Mouse (Mus musculus): ENCODE results near the gene Gm20517. TPM values are rescaled to one million over a fixed set of nuclear protein-coding genes. Genes with fewer than 3 reads are reported as not detected.
A peak's percentile ranks its signal among the peaks of the same experiment; 100 is the strongest.

Gm20517 gene
- total RNA-seq, 2 experiments from 2014 or later: 4.5 to 7.8 TPM

DNA sequence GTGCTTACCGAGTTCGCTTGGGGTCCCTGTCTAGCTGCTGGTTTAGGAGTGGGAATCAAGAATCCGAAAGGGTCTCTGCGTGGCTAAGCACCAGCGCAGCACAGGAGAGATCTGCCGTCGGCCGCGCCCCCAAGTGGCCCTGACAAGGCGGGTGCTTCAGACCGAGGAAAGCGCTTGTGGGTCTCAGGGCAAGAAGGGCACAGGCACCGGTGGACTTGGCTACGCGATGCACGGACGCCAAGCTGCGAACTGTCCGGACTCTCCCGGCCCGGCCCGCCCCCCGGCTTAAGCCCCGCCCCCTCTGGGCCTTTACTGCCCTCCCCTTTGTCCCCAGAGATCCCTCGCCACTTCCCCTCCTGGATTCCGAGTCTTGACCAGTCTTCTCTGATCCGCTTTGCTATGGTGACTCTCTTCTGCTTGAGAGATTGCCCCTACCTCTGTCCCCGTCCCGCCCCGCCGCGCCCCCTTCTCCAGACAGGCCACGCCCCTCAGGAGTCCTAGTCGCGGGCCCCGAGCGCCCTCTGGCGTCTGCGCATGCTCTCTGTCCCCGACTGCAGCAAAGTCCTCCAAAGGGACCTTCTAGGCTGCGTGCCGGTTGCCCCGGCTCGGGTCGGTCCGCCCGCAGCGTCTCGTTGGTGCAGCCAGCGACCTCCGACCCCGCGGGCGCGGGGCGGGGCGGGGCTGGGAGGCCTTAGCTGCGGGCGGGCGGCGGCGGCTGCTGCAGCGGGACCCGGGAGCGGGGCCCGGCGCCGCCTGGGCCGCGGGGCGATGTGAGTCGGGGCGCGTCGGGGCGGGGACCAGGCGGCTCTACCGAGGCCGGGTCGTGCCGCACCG lies 83.3 kb downstream of the Gm20517 start, which contains the start of gene Prickle4:
Gene Prickle4 (minus strand): TSS at position 234 of the 834 bp plus-strand sequence.
- peak; percentile 96 for DNase-seq (ENCODE audit: low spot score in 2 of 2)
- intact Hi-C loops (cut with DNase I): no loop called here

DNA sequence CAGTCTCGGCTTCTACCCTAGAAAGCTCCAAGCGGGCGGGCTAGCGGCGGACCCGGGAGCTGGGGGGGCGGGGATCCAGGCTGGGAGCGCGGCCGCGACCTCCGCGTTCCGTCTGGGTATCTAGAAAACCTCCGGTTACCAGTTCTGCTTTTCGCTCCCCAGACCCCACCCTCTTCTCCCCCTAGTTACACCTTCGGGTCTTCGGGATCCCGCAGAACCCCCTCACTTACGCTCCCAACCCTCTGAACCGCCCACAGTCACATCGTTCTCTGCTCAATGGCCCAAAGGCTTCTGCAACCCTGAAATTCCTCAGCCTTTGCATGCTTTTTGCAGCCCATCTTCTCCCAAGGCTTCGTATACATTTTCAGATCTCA lies 83.9 kb downstream of the Gm20517 start:
- intact Hi-C loops (cut with DNase I): no loop called here
- no peak for DNase-seq (ENCODE audit: low spot score in 2 of 2)

DNA sequence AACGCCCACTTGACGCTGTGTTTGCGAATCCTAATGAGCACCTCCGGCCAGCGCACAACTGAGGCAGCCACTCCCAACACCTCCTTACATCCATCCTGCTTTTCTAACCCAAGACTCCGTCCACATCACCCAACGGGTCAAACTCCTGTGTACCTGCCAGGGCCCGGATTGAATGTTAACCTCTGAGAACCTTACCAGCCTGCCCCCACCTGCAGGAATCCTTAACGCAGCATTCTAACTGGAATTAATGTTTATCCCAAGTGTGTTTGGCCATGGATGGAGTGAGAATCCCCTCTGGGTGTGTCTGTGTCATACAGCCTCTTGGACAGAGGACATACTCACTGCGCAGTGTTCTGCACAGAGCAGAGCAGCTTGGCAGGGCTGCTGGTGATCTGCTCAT lies 86.8 kb downstream of the Gm20517 start:
- no peak for DNase-seq (ENCODE audit: low spot score in 2 of 2)
- intact Hi-C loops (cut with DNase I): no loop called here

DNA sequence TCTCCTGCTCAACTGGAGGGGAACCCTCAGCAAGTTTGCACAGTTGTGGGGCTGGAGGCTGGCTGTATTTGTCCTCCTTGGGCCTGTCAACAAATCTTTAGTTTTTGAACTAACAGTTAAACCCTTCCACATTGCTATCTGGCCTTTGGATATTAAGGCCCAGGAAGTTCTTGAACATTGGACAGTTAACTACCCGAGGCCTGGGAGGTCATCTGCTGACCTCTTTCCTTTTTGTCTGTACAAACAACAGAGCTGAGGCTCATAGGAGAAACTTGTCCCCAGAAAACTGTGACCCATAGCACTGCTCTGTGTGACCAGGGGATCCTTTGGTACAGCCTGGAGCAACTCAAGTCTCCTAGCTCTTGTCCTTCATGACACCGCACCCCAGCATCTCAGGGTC lies 87.7 kb downstream of the Gm20517 start:
- intact Hi-C loops (cut with DNase I): no loop called here
- no peak for DNase-seq (ENCODE audit: low spot score in 2 of 2)

DNA sequence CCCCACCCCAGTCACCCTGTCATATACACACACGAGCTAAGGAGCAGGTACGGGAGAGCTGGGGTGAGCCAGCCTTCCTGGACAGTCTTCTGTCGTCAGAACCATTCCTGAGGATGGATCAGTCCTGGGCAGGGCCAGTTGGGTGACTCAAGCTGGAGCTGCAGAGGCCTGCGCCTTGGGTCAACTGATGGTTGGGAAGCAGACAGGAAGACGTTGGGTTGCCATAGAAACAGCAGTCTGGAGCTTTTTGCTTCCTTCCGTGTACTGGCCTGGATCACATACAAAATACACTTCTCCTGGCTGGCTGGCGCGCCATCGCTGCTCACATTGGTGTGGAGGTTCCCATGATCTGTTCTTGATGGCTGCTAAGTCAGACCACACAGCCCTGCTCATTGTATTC lies 90.4 kb downstream of the Gm20517 start:
- no peak for DNase-seq (ENCODE audit: low spot score in 2 of 2)
- intact Hi-C loops (cut with DNase I): no loop called here

DNA sequence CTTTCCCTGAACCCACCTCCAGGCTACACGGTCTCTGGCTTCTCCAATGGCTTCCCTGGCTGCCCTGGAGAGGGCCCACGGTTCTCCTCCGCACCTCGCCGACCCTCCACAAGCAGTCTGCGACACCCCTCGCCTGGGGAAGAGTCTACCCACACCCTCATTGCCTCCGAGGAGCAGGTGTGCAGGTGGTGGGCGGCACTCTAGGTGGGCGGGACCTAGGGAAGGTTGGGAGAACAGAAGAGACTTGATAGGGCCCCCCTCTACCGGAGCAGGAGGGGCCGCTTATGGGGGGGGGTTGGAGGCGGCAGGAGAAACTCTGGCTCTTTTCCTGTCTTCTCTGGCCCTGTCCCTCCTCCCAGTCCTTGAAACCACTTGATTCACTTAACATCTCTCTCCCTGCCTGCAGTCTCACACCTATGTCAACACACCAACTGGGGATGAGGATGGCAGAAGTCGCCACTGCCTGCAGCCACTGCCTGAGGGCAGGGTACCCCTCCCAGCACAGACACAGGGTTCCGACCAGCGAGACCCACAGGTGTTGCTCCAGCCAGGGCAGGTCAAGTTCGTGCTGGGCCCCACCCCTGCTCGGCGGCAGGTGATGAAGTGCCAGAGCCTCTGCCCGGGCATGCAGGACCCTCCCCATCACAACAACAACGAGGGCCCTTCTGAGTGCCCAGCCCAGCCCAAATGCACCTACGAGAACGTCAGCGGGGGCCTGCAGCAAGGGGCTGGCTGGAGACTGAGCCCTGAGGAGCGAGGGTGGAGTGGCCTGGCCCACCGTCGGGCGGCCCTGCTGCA lies 91.4 kb downstream of the Gm20517 start:
- intact Hi-C loops (cut with DNase I): no loop called here
- DNase-seq (ENCODE audit: low spot score in 2 of 2): no peak

DNA sequence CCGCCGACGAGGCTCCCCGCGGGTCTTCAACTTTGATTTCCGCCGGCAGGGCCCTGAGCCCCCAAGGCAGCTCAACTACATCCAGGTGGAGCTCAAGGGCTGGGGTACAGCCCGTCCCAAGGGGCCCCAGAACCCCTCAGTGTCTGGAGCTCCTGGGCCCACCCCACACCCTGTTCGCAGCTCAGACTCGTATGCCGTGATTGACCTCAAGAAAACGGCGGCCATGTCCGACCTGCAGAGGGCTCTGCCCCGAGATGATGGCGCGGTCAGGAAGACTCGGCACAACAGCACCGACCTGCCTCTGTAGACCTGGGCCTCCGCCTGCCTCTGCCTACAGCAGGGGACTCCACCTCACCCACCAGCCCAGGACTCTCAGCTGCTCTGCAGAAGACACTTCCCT lies 92.2 kb downstream of the Gm20517 start:
- intact Hi-C loops (cut with DNase I): no loop called here
- DNase-seq (ENCODE audit: low spot score in 2 of 2): no peak

DNA sequence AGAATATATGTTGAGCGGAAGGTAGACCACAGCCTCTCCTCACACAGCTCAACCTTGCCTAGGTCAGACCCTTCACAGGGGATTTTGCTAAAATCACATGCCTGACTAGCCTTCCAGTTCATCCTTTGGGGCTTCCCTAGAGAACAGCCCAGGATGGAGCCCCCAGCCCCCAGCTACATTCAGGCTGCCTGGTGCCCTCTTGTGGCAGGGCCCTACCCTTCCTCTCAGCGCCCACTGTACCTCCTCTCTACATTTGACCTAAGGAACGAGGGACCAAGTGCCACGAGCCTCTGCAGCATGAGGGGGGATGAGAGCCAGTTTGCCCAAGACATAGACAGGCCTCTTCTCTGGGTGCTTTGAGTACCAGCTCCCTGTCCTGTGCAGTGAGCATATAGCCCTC lies 93.3 kb downstream of the Gm20517 start:
- no peak for DNase-seq (ENCODE audit: low spot score in 2 of 2)
- intact Hi-C loops (cut with DNase I): no loop called here

DNA sequence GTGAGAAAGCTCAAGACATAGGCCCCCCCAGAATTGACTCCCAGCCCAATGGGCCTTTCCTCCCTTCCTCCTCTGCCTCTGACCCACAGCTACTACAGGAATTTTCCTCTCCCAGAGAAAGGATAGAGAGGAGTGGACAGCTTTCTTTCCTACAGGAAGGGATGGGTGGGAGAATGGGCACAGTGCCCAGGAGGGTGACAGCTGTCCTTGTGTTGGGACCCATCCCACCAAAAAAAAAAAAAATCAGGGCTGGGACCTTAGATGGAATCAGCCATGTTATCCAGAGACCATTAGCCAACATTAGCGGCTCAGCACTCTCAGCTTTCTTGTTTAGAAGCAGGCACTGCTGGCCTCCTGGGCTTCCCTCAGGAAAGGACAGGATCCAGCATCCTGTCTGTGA lies 94.8 kb downstream of the Gm20517 start:
- intact Hi-C loops (cut with DNase I): no loop called here
- no peak for DNase-seq (ENCODE audit: low spot score in 2 of 2)

DNA sequence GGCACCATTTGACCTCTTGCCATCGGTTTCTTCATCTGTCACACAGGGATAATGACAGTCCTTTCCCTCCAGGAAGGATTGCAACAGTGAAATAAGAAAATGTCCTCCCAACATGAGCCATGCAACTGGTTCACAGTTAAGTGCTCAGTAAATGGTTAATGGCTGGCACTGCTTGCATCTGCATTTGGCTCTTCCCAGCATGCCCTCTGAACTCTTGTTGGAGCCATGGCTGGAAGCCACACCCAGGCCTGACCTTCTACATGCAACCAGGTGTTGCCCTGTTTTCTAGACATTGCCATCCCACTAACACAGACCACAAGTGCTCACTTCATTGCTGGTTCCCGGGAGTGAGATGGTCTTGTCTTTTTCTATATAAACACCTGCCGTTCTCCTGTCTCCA lies 96.6 kb downstream of the Gm20517 start:
- intact Hi-C loops (cut with DNase I): no loop called here
- DNase-seq (ENCODE audit: low spot score in 2 of 2): no peak

DNA sequence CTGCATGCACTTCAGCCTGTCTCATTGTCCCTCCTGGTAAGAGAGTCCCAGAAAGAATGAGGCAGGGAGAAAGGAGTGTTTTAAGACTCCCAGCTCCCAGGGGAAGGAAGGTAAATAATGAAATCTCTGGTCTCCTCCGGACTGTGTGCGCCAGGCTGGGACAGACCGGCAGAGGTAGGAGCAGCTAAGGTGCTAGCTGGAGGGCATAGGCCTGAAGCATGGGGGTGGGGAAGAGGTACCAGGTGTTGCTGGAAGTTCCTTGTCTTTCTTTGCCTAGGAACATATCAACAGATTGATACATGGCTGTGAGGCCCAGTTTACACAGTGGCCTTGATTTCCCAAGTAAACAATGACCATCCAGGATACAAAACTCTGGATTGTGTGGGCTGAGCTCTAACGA lies 97.6 kb downstream of the Gm20517 start:
- DNase-seq (ENCODE audit: low spot score in 2 of 2): no peak
- intact Hi-C loops (cut with DNase I): no loop called here

DNA sequence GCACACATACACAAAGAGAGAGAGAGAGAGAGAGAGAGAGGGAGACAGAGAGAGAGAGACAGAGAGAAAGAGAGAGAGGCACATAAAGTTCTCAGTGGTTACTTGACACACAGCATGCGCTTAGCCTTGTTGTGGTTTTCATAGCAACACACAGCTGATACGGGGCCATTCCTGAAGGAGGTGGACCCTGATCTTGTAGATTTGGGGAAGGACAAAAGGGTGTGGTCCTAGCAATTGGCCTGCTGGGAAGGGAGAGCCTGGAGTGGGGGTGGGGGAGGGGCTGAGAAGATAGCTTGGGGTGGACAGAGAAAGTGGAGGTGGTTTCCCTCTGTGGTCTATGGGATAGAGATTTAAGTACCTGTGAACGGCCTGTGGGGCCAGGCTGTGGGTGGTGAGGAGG lies 98.6 kb downstream of the Gm20517 start:
- intact Hi-C loops (cut with DNase I): no loop called here

DNA sequence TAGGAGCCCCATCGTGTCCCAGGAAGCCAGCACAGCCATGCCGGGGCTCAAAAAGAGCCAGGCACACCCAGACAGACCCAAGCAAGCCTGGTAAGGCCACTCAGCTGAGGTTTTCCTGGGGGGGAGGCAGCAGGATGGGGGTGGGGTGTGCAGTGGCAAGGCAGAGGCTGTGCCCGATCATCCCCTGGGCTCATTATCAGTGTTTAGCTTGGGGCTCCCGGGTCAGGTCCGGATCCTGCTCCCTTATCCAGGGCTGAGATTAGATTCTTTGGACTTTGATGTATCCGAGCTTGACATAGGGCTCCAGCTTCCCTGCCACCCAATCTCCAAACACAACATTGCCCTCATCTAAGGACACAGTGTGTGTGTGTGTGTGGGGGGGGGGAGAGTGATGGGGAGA lies 100.5 kb downstream of the Gm20517 start:
- intact Hi-C loops (cut with DNase I): no loop called here
- DNase-seq (ENCODE audit: low spot score in 2 of 2): no peak

More for the DNA sequence above, 98.6 kb downstream of the Gm20517 start:
- DNase-seq (ENCODE audit: low spot score in 2 of 2): no peak

DNA sequence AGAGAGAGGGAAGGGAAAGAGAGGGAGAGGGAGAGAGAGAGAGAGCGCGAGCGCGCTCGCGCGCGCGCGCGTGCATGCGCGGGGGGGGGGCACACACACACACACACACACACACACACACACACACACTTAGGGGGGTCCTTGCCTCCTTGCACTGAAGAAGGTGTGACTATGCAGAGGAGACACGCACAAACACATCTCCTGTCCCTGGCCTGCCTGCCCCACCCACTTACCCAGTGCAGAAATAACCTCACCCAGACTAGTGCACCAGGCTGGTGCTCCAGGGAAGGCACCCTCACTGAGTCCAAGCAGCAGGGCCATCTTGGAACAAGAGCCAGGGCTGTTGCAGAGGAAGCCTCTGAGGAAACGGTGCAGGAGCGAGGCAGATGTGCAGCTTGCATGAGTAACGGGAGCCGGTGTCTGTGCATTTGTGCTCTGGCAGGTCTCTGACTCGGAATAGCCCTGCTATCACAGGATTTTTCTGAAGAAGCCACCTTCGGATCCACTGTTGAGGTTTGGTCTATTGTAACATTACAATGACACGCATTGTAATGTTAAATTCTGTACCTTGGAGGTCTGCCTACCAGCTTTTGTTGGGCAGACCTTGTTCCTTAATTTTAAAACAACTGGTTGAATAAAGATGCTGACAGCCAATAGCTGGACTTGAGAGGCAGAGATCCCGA lies 101.6 kb downstream of the Gm20517 start:
- DNase-seq (ENCODE audit: low spot score in 2 of 2): no peak
- intact Hi-C loops (cut with DNase I): no loop called here

DNA sequence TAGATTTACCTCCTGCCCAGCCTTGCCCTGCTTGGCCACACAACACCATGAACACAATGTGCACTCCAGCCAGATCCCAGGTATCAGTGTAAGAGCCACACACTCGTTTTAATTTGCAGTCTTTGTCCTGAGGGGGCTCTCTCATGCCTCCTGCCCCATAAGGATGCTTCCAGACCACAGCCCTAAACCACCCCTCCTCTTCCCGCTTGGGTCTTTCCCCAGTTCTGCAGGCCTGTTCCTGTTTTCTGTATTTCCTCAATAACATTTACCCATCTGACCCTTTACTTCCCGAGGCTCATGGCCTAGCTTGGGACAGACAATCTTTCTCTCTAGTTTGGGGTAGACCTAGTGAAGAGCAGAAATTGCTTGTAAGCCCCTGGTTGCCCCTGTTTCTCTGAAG lies 103.6 kb downstream of the Gm20517 start:
- no peak for DNase-seq (ENCODE audit: low spot score in 2 of 2)
- intact Hi-C loops (cut with DNase I): no loop called here

DNA sequence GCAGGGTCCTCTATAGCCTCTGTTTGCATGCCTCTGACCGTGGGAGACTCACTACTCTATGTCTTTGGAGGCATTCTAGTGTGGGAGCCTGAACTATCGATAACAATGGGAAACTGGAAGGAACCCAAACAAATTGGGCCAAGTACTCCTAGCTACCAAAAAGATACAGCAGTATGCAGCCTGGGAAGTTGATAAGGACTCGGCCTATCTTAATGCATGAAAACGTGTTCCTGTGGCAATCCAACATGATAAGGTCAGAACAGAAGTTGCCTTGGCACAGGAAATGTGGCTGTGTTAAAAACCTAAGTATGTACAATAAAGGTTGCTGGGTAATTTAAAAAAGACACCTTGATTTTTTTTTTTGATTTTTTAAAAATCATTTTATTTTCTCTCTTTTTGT lies 109.8 kb downstream of the Gm20517 start:
- intact Hi-C loops (cut with DNase I): no loop called here

DNA sequence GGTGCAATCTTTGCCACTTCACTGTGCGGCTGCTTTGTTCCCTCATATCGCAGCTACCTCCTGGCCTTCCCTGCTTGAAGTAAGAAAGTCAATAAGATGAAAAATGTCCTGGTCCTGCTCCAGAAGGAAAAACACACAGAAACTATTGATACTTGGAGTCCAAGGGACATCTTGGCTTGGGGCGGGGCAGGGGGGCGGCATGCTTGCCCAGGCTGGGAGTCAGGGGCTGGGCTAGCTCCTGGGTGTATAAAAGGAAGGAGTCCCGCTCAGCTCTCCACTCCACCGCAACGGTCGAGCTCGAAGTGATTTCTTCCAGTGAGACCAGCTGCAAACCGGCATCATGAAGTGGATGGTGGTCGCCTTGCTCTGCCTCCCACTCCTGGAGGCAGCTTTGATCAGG lies 115.2 kb downstream of the Gm20517 start, which contains the start of gene Pgc:
Gene Pgc (plus strand): TSS at position 277 of the 400 bp plus-strand sequence.
- DNase-seq (ENCODE audit: low spot score in 2 of 2): no peak
- intact Hi-C loops (cut with DNase I): no loop called here

More for the DNA sequence above, 109.8 kb downstream of the Gm20517 start:
- no peak for DNase-seq (ENCODE audit: low spot score in 2 of 2)

DNA sequence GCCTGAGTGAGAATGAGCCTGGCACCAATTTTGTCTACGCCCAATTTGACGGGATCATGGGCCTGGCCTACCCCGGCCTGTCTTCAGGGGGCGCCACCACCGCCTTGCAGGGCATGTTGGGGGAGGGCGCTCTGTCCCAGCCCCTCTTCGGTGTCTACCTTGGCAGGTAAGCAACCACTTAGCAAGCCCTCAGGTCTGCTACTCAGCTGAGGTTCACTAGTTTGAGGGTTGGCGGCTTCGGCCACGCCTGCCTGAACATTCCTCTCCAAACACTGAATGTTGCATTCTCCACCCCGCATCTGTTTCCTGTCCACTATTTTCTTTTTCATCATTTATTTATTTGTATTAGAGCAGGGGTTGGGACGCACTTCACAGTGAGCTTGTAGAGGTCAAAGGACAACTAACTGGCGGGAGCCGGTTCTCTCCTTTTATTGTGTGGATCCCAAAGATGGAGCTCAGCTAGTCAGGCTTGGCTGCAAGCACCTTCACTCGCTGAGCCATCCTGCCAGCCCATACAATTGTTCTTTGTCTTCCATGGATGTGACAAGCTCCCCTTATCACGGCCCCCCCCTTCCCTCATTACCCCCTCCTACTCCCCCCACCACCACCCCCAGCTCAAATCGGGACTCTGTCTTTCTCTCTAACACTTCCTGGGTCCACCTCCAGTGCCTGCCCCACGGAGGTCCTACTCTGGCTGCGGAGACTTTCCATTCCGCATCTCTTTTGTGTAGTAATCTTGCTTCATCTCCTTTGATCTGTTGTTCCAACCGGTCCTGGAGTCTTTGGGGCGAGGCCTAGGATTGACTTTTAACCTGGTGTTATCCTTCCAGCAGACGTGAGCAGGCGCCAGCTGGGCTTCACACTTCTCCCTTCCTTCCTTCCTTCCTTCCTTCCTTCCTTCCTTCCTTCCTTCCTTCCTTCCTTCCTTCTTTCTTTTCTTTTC lies 119.5 kb downstream of the Gm20517 start:
- no peak for DNase-seq (ENCODE audit: low spot score in 2 of 2)
- intact Hi-C loops (cut with DNase I): no loop called here

All from left cerebral cortex, postnatal 36 days (tissue).